Mouse (Mus musculus): ENCODE measurements around the gene Fam208b.

DNA sequence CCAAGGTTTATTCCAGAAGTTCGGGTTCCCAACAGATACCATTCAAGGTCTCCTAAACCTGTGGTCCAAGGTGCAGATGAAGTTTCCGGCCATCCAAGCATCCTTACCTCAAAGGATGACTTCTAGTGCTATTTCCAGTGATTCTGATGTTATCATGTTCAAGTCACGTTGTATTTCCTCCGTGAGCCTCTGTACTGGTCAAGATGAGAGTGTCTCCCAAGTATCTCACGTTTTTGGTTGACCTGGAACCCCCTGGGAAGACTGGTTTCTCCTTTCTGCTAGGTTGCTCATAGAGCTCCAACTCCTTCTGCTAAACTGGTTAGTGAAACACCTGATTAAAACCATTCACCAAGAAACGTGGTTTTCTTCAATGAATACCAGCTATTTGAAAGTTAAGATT lies 22.2 kb upstream of the Fam208b start:
- TF ChIP-seq POLR2A (IDR thresholded peaks at IDR 0.05; ENCODE audit: low read depth, low read length) (no peak), CTCF (IDR thresholded peaks at IDR 0.05; ENCODE audit: borderline replicate concordance, insufficient read depth, low read length) (no peak)

All from embryonic fibroblast, embryonic 13.5 days (primary cell).